Mouse (Mus musculus): ENCODE data around the gene Ltbp4. TPM values are rescaled to one million over a fixed set of nuclear protein-coding genes. Genes with fewer than 3 reads are reported as not detected.
A peak's percentile ranks its signal among the peaks of the same experiment; 100 is the strongest.

Gene Ltbp4
- polyA plus RNA-seq, 1 experiment: 28.2 TPM

GRCm38 (mm10) chr7:27306161-27307160 lies 31.0 kb downstream of the Ltbp4 start:
- H3K4me1 ChIP-seq (ENCODE audit: control insufficient read depth, insufficient read depth, low read length): peaks cover 4% of the 10 kb centered on the region; the same call in 1 of the 2 replicates
- H3K4me3 ChIP-seq (replicated peaks; ENCODE audit: insufficient read depth, low read depth, low read length): no peak overlapping the region
- WGBS: 76% methylated on average over 24 of the region's 24 CpGs
- no peak for DNase-seq
- H3K27me3 ChIP-seq (ENCODE audit: control insufficient read depth, insufficient read depth, low read length): no peaks in the 10 kb centered on the region
- peak; percentile 46; the same call in 1 of the 2 replicates for TF ChIP-seq CTCF (IDR thresholded peaks at IDR 0.05; ENCODE audit: borderline replicate concordance, insufficient read depth, low read depth, low read length)
- no peak for TF ChIP-seq POLR2A (IDR thresholded peaks at IDR 0.05; ENCODE audit: borderline replicate concordance, insufficient read depth, low read length)
- no peak overlapping the region for H3K27ac ChIP-seq (ENCODE audit: insufficient read depth, low read length)

- no peak for DNase-seq
- 80% methylated on average over 17 of the region's 17 CpGs for WGBS
These were observed 32.3 kb downstream of the Ltbp4 start for GRCm38 (mm10) chr7:27305091-27305730.

GRCm38 (mm10) chr7:27302172-27302571 lies 35.3 kb downstream of the Ltbp4 start:
- peaks cover 5% of the 10 kb centered on the region for H3K4me1 ChIP-seq (ENCODE audit: control insufficient read depth, insufficient read depth, low read length)
- H3K4me3 ChIP-seq (replicated peaks; ENCODE audit: insufficient read depth, low read depth, low read length): no peak overlapping the region
- 4% methylated on average over 11 of the region's 11 CpGs for WGBS
- H3K27ac ChIP-seq (ENCODE audit: insufficient read depth, low read length): no peak overlapping the region
- peak; percentile 70 to 76 for DNase-seq
- H3K27me3 ChIP-seq (ENCODE audit: control insufficient read depth, insufficient read depth, low read length): no peaks in the 10 kb centered on the region
- TF ChIP-seq CTCF (IDR thresholded peaks at IDR 0.05; ENCODE audit: borderline replicate concordance, insufficient read depth, low read depth, low read length) (peak; percentile 94), POLR2A (IDR thresholded peaks at IDR 0.05; ENCODE audit: borderline replicate concordance, insufficient read depth, low read length) (no peak)

More at GRCm38 (mm10) chr7:27305091-27305730, 32.3 kb downstream of the Ltbp4 start:
- Histone ChIP-seq H3K4me1 (ENCODE audit: control insufficient read depth, insufficient read depth, low read length) (no peaks in the 10 kb centered on the region), H3K4me3 (replicated peaks; ENCODE audit: insufficient read depth, low read depth, low read length) (no peak overlapping the region), H3K27me3 (ENCODE audit: control insufficient read depth, insufficient read depth, low read length) (no peaks in the 10 kb centered on the region), H3K27ac (ENCODE audit: insufficient read depth, low read length) (no peak overlapping the region)
- TF ChIP-seq POLR2A (IDR thresholded peaks at IDR 0.05; ENCODE audit: borderline replicate concordance, insufficient read depth, low read length): no peak

GRCm38 (mm10) chr7:27300801-27301200 lies 36.7 kb downstream of the Ltbp4 start:
- 73% methylated on average over 5 of the region's 5 CpGs for WGBS
- Histone ChIP-seq H3K4me3 (replicated peaks; ENCODE audit: insufficient read depth, low read depth, low read length) (no peak overlapping the region), H3K27ac (ENCODE audit: insufficient read depth, low read length) (no peak overlapping the region), H3K27me3 (ENCODE audit: control insufficient read depth, insufficient read depth, low read length) (no peaks in the 10 kb centered on the region), H3K4me1 (ENCODE audit: control insufficient read depth, insufficient read depth, low read length) (peaks cover 5% of the 10 kb centered on the region)
- no peak for TF ChIP-seq POLR2A (IDR thresholded peaks at IDR 0.05; ENCODE audit: borderline replicate concordance, insufficient read depth, low read length)
- no peak for TF ChIP-seq CTCF (IDR thresholded peaks at IDR 0.05; ENCODE audit: borderline replicate concordance, insufficient read depth, low read depth, low read length)
- no peak for DNase-seq

GRCm38 (mm10) chr7:27300351-27300750 lies 37.1 kb downstream of the Ltbp4 start:
- Histone ChIP-seq H3K4me3 (replicated peaks; ENCODE audit: insufficient read depth, low read depth, low read length) (no peak overlapping the region), H3K27ac (ENCODE audit: insufficient read depth, low read length) (no peak overlapping the region), H3K27me3 (ENCODE audit: control insufficient read depth, insufficient read depth, low read length) (no peaks in the 10 kb centered on the region), H3K4me1 (ENCODE audit: control insufficient read depth, insufficient read depth, low read length) (peaks cover 5% of the 10 kb centered on the region)
- TF ChIP-seq CTCF (IDR thresholded peaks at IDR 0.05; ENCODE audit: borderline replicate concordance, insufficient read depth, low read depth, low read length) (no peak), POLR2A (IDR thresholded peaks at IDR 0.05; ENCODE audit: borderline replicate concordance, insufficient read depth, low read length) (no peak)
- WGBS: 90% methylated on average over 4 of the region's 4 CpGs
- DNase-seq: no peak

- Histone ChIP-seq H3K4me3 (replicated peaks; ENCODE audit: insufficient read depth, low read depth, low read length) (peak overlapping the region; percentile 29), H3K27me3 (ENCODE audit: control insufficient read depth, insufficient read depth, low read length) (no peaks in the 10 kb centered on the region), H3K27ac (ENCODE audit: insufficient read depth, low read length) (peak overlapping the region; percentile 14; the same call in 1 of the 2 replicates), H3K4me1 (ENCODE audit: control insufficient read depth, insufficient read depth, low read length) (peaks cover 5% of the 10 kb centered on the region)
- TF ChIP-seq CTCF (IDR thresholded peaks at IDR 0.05; ENCODE audit: borderline replicate concordance, insufficient read depth, low read depth, low read length) (no peak), POLR2A (IDR thresholded peaks at IDR 0.05; ENCODE audit: borderline replicate concordance, insufficient read depth, low read length) (no peak)
- 13% methylated on average over 6 of the region's 6 CpGs for WGBS
- DNase-seq: peak; percentile 60 to 65
These were observed 38.7 kb downstream of the Ltbp4 start for GRCm38 (mm10) chr7:27298816-27299215.

- Histone ChIP-seq H3K4me1 (ENCODE audit: control insufficient read depth, insufficient read depth, low read length) (peaks cover 5% of the 10 kb centered on the region), H3K27ac (ENCODE audit: insufficient read depth, low read length) (no peak overlapping the region), H3K27me3 (ENCODE audit: control insufficient read depth, insufficient read depth, low read length) (no peaks in the 10 kb centered on the region), H3K4me3 (replicated peaks; ENCODE audit: insufficient read depth, low read depth, low read length) (no peak overlapping the region)
- DNase-seq: no peak
- WGBS: 65% methylated on average over 16 of the region's 16 CpGs
- TF ChIP-seq CTCF (IDR thresholded peaks at IDR 0.05; ENCODE audit: borderline replicate concordance, insufficient read depth, low read depth, low read length): no peak
- no peak for TF ChIP-seq POLR2A (IDR thresholded peaks at IDR 0.05; ENCODE audit: borderline replicate concordance, insufficient read depth, low read length)
These were observed 39.4 kb downstream of the Ltbp4 start for GRCm38 (mm10) chr7:27298033-27298610.

Measured in cerebellum, adult 2 months (tissue).